Mouse (Mus musculus): ENCODE measurements at regions not wholly inside any gene's neighbourhood (a gene's known extent, or its start where the extent isn't known, plus 50 kb on each side); places are given as distances from the start of the nearest gene placed in this dataset.
A peak's percentile ranks its signal among the peaks of the same experiment; 100 is the strongest.

DNA sequence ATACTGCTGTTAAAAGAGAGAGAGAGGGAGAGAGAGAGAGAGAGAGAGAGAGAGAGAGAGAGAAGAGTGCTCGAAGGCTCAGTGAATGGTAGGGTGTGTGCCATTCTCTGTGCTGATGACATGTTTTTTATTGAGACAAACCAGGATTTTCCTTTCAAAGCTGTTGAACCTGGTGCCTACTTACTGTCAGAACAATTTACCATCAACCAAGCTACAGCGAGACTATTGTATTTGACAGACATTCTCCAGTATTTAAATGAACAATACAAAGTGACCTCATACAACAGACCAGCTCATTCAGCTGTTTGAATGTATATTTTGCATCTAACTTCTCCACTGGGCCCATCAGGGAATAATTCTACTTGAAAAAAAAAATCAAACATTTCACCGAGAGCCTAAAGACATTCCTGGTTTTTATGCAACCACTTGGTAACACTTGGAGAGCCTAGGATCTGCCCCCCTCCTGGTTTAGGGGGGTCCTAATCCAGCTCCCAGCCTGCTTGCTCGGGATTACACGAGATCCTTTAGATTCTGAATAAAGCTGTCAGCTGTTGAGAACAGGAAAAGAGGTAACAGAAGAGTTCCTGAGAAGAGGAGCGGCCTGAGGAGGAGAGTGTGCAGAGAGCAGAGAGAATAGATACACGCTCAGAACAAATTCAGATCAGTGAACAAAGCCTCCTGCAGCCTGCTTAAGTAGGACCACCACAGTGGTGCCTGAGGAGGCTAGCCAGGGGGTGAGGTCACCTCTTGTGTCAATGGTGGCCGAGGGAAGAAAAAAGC, 117.3 kb downstream of the Anapc10 start:
- Histone ChIP-seq H3K4me1 (peaks cover 6% of the 10 kb centered on the region; the same call in 1 of the 2 replicates), H3K27ac (no peak overlapping the region), H3K9me3 (replicated peaks) (no peaks in the 10 kb centered on the region), H3K9ac (no peak overlapping the region), H3K4me3 (replicated peaks) (no peak overlapping the region), H3K27me3 (no peaks in the 10 kb centered on the region), H3K36me3 (no peaks in the 10 kb centered on the region), H3K4me2 (peak overlapping the region; percentile 7; the same call in 1 of the 2 replicates)
- ATAC-seq (replicated peaks; ENCODE audit: low FRiP score): no peak
- 54% methylated on average over 8 of the region's 8 CpGs for WGBS

GRCm38 (mm10) chr8:79829543-79829890, 117.9 kb downstream of the Anapc10 start:
- Histone ChIP-seq H3K36me3 (no peaks in the 10 kb centered on the region), H3K9me3 (replicated peaks) (no peaks in the 10 kb centered on the region), H3K9ac (no peak overlapping the region), H3K4me1 (peaks cover 6% of the 10 kb centered on the region; the same call in 1 of the 2 replicates), H3K4me3 (replicated peaks) (no peak overlapping the region), H3K27me3 (no peaks in the 10 kb centered on the region), H3K4me2 (peak overlapping the region; percentile 7; the same call in 1 of the 2 replicates), H3K27ac (no peak overlapping the region)
- ATAC-seq (replicated peaks; ENCODE audit: low FRiP score): no peak
- 55% methylated on average over 11 of the region's 11 CpGs for WGBS

- no peak for ATAC-seq (replicated peaks; ENCODE audit: low FRiP score)
- H3K4me3 ChIP-seq (replicated peaks): peak overlapping the region; percentile 10; the same call in 1 of the 2 replicates
Observed at GRCm38 (mm10) chr8:79829941-79830633, 118.5 kb downstream of the Anapc10 start.

GRCm38 (mm10) chr8:79838961-79839360, 127.3 kb downstream of the Anapc10 start:
- Histone ChIP-seq H3K9ac (no peak overlapping the region), H3K27me3 (no peaks in the 10 kb centered on the region), H3K4me2 (no peak overlapping the region), H3K27ac (no peak overlapping the region), H3K36me3 (no peaks in the 10 kb centered on the region), H3K4me3 (replicated peaks) (no peak overlapping the region), H3K4me1 (no peaks in the 10 kb centered on the region), H3K9me3 (replicated peaks) (no peaks in the 10 kb centered on the region)
- 94% methylated on average over 1 of the region's 1 CpGs for WGBS
- ATAC-seq (replicated peaks; ENCODE audit: low FRiP score): no peak

More at GRCm38 (mm10) chr8:79829941-79830633, 118.5 kb downstream of the Anapc10 start:
- WGBS: 33% methylated on average over 19 of the region's 19 CpGs
- Histone ChIP-seq H3K9me3 (replicated peaks) (no peaks in the 10 kb centered on the region), H3K4me2 (peak overlapping the region; percentile 42), H3K36me3 (no peaks in the 10 kb centered on the region), H3K27ac (no peak overlapping the region), H3K4me1 (peaks cover 6% of the 10 kb centered on the region; the same call in 1 of the 2 replicates), H3K27me3 (no peaks in the 10 kb centered on the region), H3K9ac (no peak overlapping the region)

- Histone ChIP-seq H3K27ac (no peak overlapping the region), H3K4me2 (no peak overlapping the region), H3K27me3 (no peaks in the 10 kb centered on the region), H3K9ac (no peak overlapping the region), H3K9me3 (replicated peaks) (no peaks in the 10 kb centered on the region), H3K4me3 (replicated peaks) (no peak overlapping the region), H3K36me3 (no peaks in the 10 kb centered on the region), H3K4me1 (0 out of 2 replicates have a peak, but pooled peaks cover 2% of the 10 kb centered on the region)
- ATAC-seq (replicated peaks; ENCODE audit: low FRiP score): no peak
- 71% methylated on average over 7 of the region's 7 CpGs for WGBS
Observed at GRCm38 (mm10) chr8:79849982-79850514, 138.4 kb downstream of the Anapc10 start.

DNA sequence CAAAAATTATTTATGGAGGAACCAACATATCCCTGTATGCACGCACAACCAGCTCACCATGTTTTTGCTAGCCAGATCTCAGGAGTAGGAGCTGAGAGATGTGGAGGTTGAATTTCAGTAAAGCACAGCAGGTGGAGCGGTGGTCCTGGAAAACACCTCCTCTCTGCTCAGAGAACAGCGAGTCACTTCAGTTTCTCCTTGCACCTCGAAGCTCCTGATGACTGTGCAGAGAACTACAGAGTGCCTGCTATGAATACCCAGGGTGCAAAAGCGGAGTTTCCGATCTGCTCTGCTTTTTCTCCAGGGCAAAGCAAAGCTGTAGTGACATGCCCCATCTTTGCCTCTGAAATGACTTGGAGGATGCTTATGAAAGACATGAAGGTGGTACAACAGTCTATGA, 138.9 kb downstream of the Anapc10 start:
- Histone ChIP-seq H3K9me3 (replicated peaks) (no peaks in the 10 kb centered on the region), H3K27me3 (no peaks in the 10 kb centered on the region), H3K9ac (no peak overlapping the region), H3K4me2 (no peak overlapping the region), H3K27ac (no peak overlapping the region), H3K4me1 (0 out of 2 replicates have a peak, but pooled peaks cover 2% of the 10 kb centered on the region), H3K36me3 (no peaks in the 10 kb centered on the region), H3K4me3 (replicated peaks) (no peak overlapping the region)
- WGBS: 74% methylated on average over 6 of the region's 6 CpGs
- no peak for ATAC-seq (replicated peaks; ENCODE audit: low FRiP score)

- H3K9me3 ChIP-seq (replicated peaks): no peaks in the 10 kb centered on the region
- H3K4me2 ChIP-seq: no peak overlapping the region
- H3K27ac ChIP-seq: no peak overlapping the region
- H3K27me3 ChIP-seq: no peaks in the 10 kb centered on the region
- H3K9ac ChIP-seq: no peak overlapping the region
- no peaks in the 10 kb centered on the region for H3K36me3 ChIP-seq
- no peak overlapping the region for H3K4me3 ChIP-seq (replicated peaks)
- WGBS: 80% methylated on average over 7 of the region's 7 CpGs
- no peaks in the 10 kb centered on the region for H3K4me1 ChIP-seq
- no peak for ATAC-seq (replicated peaks; ENCODE audit: low FRiP score)
Observed at GRCm38 (mm10) chr8:79872416-79873077, 160.9 kb downstream of the Anapc10 start.

DNA sequence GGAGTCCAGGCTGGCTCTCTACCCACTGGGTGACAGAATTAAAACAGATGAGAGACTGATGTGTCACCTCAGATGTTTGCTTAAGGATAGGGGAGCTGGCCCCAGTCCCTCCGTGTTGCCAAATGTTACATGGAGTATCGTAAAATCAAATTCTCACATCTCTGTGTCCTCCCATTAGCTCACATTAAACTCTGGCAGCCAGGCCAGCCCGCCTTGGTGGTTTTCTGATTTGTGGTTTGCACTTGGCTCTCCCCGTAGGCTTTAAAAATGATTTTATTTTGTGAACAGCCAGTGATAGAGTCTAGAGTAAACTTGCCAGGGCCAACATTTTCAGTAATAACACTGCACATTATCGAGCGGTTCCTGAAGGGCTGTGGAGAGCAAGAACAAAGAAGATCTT, 149.8 kb downstream of the Hhip start:
- Histone ChIP-seq H3K9me3 (replicated peaks) (no peaks in the 10 kb centered on the region), H3K27me3 (no peaks in the 10 kb centered on the region), H3K36me3 (no peaks in the 10 kb centered on the region), H3K9ac (no peak overlapping the region), H3K27ac (no peak overlapping the region), H3K4me3 (replicated peaks) (no peak overlapping the region), H3K4me1 (no peaks in the 10 kb centered on the region), H3K4me2 (no peak overlapping the region)
- ATAC-seq (replicated peaks; ENCODE audit: low FRiP score): no peak
- WGBS: 44% methylated on average over 6 of the region's 6 CpGs

Measured in kidney, embryonic 15.5 days (tissue).